Mouse (Mus musculus): Measurements from ENCODE around the gene Gm14569.

Gm14569 gene

GRCm38 (mm10) chrX:36491730-36492129, at the start of gene Gm14569:
Gene Gm14569 (minus strand): TSS chrX:36491830.
- no peak for TF ChIP-seq GATA4 (IDR thresholded peaks at IDR 0.05; ENCODE audit: insufficient replicate concordance, low read length)

DNA sequence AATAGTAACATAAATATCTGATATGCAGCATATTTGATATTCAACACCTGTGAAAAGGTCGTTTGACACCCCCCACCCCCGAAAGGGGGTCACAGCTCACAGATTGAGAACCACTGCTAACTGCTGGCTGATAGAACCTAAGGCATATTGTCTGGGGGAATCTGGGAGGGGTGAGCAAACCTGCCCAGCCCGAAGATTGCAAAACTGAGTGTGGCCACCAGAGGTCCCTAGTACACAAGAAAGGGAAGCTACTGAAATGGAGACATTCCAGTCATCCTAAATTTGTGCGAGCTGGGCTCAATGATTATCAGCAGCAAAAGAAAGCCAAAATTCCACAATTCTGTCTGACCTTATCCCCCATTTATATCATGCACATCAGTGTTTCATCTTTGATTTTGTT, 42.9 kb upstream of the Gm14569 start:
- TF ChIP-seq GATA4 (IDR thresholded peaks at IDR 0.05; ENCODE audit: insufficient replicate concordance, low read length) = no peak

- TF ChIP-seq GATA4 (IDR thresholded peaks at IDR 0.05; ENCODE audit: insufficient replicate concordance, low read length) = no peak
These were observed 42.1 kb upstream of the Gm14569 start for GRCm38 (mm10) chrX:36533744-36534143.

DNA sequence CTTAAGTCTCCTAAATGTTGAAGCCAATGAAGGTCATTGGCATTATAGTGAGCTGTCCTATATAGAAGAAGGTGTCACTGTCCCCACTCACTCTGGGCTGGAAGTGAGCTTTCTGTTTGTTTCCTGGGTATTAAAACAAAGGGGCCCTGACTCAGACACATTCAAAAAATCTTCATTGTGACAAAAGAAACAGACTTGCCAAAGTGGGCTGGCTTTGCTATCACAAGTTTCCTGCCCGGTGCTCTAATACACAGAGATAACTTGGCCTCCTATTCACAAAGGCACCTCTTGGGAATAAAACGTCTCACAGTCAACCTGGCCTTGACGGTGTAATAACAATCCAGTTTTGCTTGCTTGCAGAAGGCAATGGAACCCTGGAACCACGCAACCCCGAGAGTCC, 38.6 kb upstream of the Gm14569 start:
- TF ChIP-seq GATA4 (IDR thresholded peaks at IDR 0.05; ENCODE audit: insufficient replicate concordance, low read length) = no peak

DNA sequence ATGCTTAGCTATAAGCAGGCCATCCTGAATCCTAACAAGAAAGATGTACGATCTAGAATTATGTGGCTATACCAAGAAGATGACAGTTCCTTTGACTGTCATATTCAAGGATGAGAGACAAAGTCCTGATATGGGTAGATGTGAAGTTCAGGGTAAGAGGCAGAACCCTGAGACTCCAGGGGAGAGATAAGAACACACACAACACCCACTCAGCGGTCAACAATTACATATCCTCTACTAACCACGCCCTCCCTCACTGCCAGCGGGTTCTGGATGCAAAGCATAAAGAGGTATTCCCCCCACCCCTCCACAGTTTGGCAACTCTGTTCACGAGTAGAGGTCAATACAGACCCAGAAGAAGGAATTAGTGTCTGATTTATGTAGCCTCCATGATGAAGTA, 32.1 kb upstream of the Gm14569 start:
- TF ChIP-seq GATA4 (IDR thresholded peaks at IDR 0.05; ENCODE audit: insufficient replicate concordance, low read length) = no peak

GRCm38 (mm10) chrX:36513726-36514125, 22.1 kb upstream of the Gm14569 start:
- no peak for TF ChIP-seq GATA4 (IDR thresholded peaks at IDR 0.05; ENCODE audit: insufficient replicate concordance, low read length)

DNA sequence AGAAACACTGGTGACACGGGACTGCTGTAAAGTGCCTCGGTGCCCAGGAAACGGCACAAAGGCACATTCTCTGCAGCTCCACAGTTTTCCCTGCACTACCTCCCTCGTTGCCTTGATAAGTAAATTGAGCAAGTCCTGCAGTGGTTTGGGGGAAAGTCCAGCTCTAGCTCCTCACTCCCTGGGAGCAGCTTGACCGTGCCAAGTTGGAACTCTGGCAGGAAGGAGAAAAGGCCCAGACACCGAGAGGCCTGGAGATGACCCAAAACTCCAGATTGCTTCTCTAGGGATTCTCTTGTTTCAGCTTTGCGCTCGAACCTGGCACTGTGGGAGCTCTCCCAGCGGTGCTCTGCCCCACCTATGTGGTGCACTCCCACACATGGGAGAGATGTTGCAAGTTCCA, 21.6 kb upstream of the Gm14569 start:
- no peak for TF ChIP-seq GATA4 (IDR thresholded peaks at IDR 0.05; ENCODE audit: insufficient replicate concordance, low read length)

GRCm38 (mm10) chrX:36506863-36507262, 15.2 kb upstream of the Gm14569 start:
- TF ChIP-seq GATA4 (IDR thresholded peaks at IDR 0.05; ENCODE audit: insufficient replicate concordance, low read length) = no peak

GRCm38 (mm10) chrX:36489506-36489905, 2.1 kb downstream of the Gm14569 start:
- TF ChIP-seq GATA4 (IDR thresholded peaks at IDR 0.05; ENCODE audit: insufficient replicate concordance, low read length) = no peak

- no peak for TF ChIP-seq GATA4 (IDR thresholded peaks at IDR 0.05; ENCODE audit: insufficient replicate concordance, low read length)
These were observed 3.6 kb downstream of the Gm14569 start for GRCm38 (mm10) chrX:36487996-36488395.

DNA sequence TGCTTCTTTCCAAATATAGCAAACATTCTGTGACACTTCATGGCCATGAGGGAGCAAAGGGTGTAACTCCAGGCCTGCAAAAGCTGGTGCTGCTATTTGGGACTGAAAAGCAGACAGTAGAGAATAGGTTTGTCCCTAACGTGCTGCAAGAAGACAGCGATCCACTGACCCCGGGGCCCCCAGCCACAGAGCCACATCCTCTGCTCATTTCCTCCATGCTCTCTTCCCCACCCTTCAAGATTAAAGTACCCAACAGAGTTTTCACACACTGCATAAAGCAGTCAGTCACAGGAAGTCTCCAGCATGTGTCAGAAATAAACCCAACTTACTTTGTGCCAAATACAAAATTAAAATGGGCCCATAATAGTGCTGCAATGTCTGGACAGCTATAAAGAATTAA, 16.8 kb downstream of the Gm14569 start:
- TF ChIP-seq GATA4 (IDR thresholded peaks at IDR 0.05; ENCODE audit: insufficient replicate concordance, low read length) = no peak

DNA sequence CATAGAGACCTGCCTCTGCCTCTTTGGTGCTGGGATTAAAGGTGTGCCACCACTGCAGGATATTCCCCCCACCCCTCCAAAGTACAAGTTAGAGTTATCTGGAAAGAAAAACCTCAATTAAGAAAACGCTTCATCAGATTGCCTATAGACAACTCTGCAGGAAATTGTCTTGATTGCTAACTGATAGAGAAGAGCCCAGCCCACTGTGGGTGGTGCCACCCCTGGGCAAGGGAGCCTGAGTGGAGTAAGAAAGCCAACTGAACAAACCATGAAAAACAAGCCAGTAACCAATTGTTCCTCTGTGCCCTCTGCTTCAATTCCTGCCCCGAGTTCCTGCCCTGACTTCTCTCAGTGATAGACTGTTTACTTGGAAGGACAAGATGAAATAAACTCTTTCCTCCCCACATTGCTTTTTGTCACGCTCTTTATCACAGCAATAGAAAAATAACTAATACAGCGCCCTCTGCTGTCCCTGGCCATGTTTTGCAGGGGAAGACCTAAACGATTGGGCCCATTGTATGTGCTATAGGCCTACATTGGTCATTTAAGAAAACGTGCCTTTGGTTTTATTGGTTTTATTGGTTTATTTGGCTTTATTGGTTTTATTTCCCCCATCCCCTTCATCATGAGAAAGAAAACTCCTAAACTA, 17.4 kb downstream of the Gm14569 start:
- TF ChIP-seq GATA4 (IDR thresholded peaks at IDR 0.05; ENCODE audit: insufficient replicate concordance, low read length) = no peak

DNA sequence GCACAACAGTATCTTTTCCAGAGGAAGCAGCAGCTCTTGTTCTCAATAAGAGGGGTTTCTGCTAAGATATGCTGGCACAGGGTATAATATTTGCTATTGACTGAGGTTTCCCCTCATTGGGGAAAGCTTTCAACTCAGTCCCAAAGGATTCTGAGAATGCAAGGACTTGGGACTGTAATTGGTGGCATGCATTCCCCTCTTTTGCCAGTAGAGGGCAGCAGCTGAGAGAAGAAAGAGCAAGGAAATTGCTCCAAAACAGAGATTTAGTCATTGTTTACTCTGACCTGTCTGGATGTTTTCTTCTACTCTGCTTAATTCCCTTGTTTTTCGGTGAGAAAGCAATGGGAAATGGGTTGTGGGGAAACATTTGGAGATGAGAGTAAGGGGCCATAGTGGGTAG, 35.6 kb downstream of the Gm14569 start:
- no peak for TF ChIP-seq GATA4 (IDR thresholded peaks at IDR 0.05; ENCODE audit: insufficient replicate concordance, low read length)

DNA sequence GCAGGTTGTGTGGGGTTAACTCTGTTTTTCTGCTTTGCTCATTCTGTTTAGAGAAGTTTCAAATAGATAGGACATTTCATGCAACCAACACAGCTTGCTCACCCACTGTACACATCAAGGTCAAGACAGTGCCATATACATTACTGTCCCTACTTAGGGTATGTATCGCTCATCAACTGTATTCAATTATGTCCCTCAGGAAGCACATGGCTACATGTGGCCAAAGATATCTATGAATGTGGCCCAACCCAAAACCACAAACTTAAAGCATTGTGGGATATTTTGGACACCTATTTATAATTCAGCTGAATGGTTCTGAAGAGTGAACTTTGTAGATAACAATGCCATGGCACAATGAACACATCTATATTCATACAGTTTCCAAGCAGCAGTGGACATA, 53.7 kb downstream of the Gm14569 start:
- no peak for TF ChIP-seq GATA4 (IDR thresholded peaks at IDR 0.05; ENCODE audit: insufficient replicate concordance, low read length)

GRCm38 (mm10) chrX:36434993-36435392, 56.6 kb downstream of the Gm14569 start:
- TF ChIP-seq GATA4 (IDR thresholded peaks at IDR 0.05; ENCODE audit: insufficient replicate concordance, low read length) = no peak

DNA sequence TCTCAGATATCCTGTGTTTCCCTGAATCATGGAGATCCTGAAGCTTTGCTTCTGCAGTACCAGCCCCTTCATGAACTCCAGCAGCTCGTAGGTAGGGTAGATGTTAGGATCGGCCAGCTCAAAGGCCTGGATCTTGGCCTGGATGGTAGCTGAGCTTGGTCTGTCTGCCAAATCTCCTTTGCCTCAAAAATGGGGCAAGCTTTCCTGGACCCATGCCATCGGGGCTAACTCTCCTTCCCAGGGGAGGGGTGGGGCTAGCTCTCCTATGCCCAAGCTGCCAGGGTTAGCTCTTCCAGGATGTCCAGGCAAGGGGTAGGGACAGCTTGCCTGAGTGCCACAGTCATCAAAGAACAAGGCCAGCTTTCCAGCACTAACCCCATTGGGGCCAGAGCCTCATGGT, 72.5 kb downstream of the Gm14569 start:
- TF ChIP-seq GATA4 (IDR thresholded peaks at IDR 0.05; ENCODE audit: insufficient replicate concordance, low read length) = no peak

- no peak for TF ChIP-seq GATA4 (IDR thresholded peaks at IDR 0.05; ENCODE audit: insufficient replicate concordance, low read length)
These were observed 89.3 kb downstream of the Gm14569 start for GRCm38 (mm10) chrX:36402316-36402715.
